Mouse (Mus musculus) stomach, embryonic 14.5 days (tissue): Measurements from ENCODE around the gene Arrdc5. TPM values are rescaled to one million over a fixed set of nuclear protein-coding genes. Genes with fewer than 3 reads are reported as not detected.

ENCODE experiments used
- ATAC-seq: fragments of 200-750 bp; cut with Nextera tagmentation; 2 replicates; pipeline ENCODE4 v1.8.0; 2017; ENCODE audit warnings: low read depth, moderate TSS enrichment; ENCODE audit not compliant: insufficient number of reproducible peaks, insufficient read depth, low FRiP score
- H3K27ac ChIP-seq: fragments of 300-500 bp; sonication (generic); 2 replicates; pipeline ENCODE4 v1.5.1; 2014; ENCODE audit warnings: mild to moderate bottlenecking, low read length, moderate library complexity, mixed read lengths
- H3K27me3 ChIP-seq: fragments of 300-500 bp; sonication (generic); 2 replicates; pipeline ENCODE4 v1.6.1; 2014; ENCODE audit warnings: low read length, control low read depth, mixed read lengths; ENCODE audit not compliant: control insufficient read depth, insufficient read depth
- H3K36me3 ChIP-seq: fragments of 300-500 bp; sonication (generic); 2 replicates; pipeline ENCODE4 v1.6.1; 2014; ENCODE audit warnings: mild to moderate bottlenecking, control low read depth, low read length, moderate library complexity, mixed read lengths; ENCODE audit not compliant: control insufficient read depth, insufficient read depth
- H3K4me1 ChIP-seq: fragments of 300-500 bp; sonication (generic); 2 replicates; pipeline ENCODE4 v1.6.1; 2014; ENCODE audit warnings: low read length, control low read depth, mixed read lengths; ENCODE audit not compliant: control insufficient read depth, insufficient read depth
- H3K4me2 ChIP-seq: fragments of 300-500 bp; sonication (generic); replicated peaks from 2 replicates; pipeline ENCODE4 v1.6.1; 2014; ENCODE audit warnings: low read depth, low read length, control low read depth
- H3K4me3 ChIP-seq: fragments of 300-500 bp; sonication (generic); 2 replicates; pipeline ENCODE4 v1.5.1; 2014; ENCODE audit warnings: low read depth, low read length, control low read depth
- H3K9ac ChIP-seq: fragments of 300-500 bp; sonication (generic); replicated peaks from 2 replicates; pipeline ENCODE4 v1.6.1; 2014; ENCODE audit warnings: low read depth, mild to moderate bottlenecking, control low read depth, low read length, moderate library complexity, mixed read lengths
- H3K9me3 ChIP-seq: fragments of 300-500 bp; sonication (generic); 2 replicates; pipeline ENCODE4 v1.6.1; 2016; ENCODE audit warnings: low read depth, low read length, control low read depth; ENCODE audit not compliant: control insufficient read depth
- WGBS: fragments of 180-500 bp; shearing (Covaris S2); extraction: QIAGEN DNeasy Blood & Tissue Kit; methylation state at CpG from one replicate; pipeline ENCODE4 v1.1.7; 2014; 5-methylcytosine and 5-hydroxymethylcytosine counted together
- polyA plus RNA-seq: library from polyadenylated mRNA; unstranded; fragments of >200 nt; fragmentation: Nextera tagmentation; extraction: Ambion mirVana; gene quantifications from 2 replicates; pipeline ENCODE4 v1.2.1, GENCODE M21; 2014

Gene Arrdc5
- polyA plus RNA-seq, 1 experiment from 2014 or later: not detected

GRCm38 (mm10) chr17:56251136-56251829 lies 48.8 kb downstream of the Arrdc5 start:
- Histone ChIP-seq H3K9me3 (no peaks in the 10 kb centered on the region), H3K4me1 (no peaks in the 10 kb centered on the region), H3K4me2 (no peak overlapping the region), H3K27ac (peak overlapping the region; percentile 13; the same call in 1 of the 2 replicates), H3K4me3 (no peak overlapping the region), H3K36me3 (no peaks in the 10 kb centered on the region), H3K27me3 (no peaks in the 10 kb centered on the region), H3K9ac (no peak overlapping the region)
- WGBS: 19% methylated on average over 6 of the region's 6 CpGs
- no peak for ATAC-seq

GRCm38 (mm10) chr17:56245608-56246007 lies 54.5 kb downstream of the Arrdc5 start:
- Histone ChIP-seq H3K4me1 (no peaks in the 10 kb centered on the region), H3K27me3 (no peaks in the 10 kb centered on the region), H3K9ac (no peak overlapping the region), H3K4me3 (no peak overlapping the region), H3K9me3 (no peaks in the 10 kb centered on the region), H3K4me2 (no peak overlapping the region), H3K27ac (no peak overlapping the region), H3K36me3 (no peaks in the 10 kb centered on the region)
- ATAC-seq: no peak
- WGBS: 56% methylated on average over 7 of the region's 7 CpGs

Other genes with a start within 250 kb of the Arrdc5 start
- gene Ubxn6, start 225.3 kb downstream of the Arrdc5 start, polyA plus RNA-seq: 41.5 and 41.9 TPM in 2 replicates
- 94.8 and 96.5 TPM in 2 replicates for gene Hdgfl2, start 220.7 kb downstream of the Arrdc5 start, polyA plus RNA-seq
- gene Plin4, start 190.5 kb downstream of the Arrdc5 start, polyA plus RNA-seq: 0.15 and 0.27 TPM in 2 replicates
- 0.53 and 0.64 TPM in 2 replicates for gene Plin5, start 182.7 kb downstream of the Arrdc5 start, polyA plus RNA-seq
- gene Lrg1, start 178.3 kb downstream of the Arrdc5 start, polyA plus RNA-seq: 0.18 TPM in 1 of 2 replicates, not detected in the other
- gene Sema6b, start 159.9 kb downstream of the Arrdc5 start, polyA plus RNA-seq: 1.1 and 1.3 TPM in 2 replicates
- gene Tnfaip8l1, start 137.8 kb downstream of the Arrdc5 start, polyA plus RNA-seq: 13.3 and 13.7 TPM in 2 replicates
- 94.7 and 96.3 TPM in 2 replicates for gene Mydgf, start 116.4 kb downstream of the Arrdc5 start, polyA plus RNA-seq
- 30.2 and 30.5 TPM in 2 replicates for gene Dpp9, start 81.4 kb downstream of the Arrdc5 start, polyA plus RNA-seq
- gene Fem1a, start 43.5 kb downstream of the Arrdc5 start, polyA plus RNA-seq: 13.4 and 13.5 TPM in 2 replicates
- gene Ticam1, start 23.5 kb downstream of the Arrdc5 start, polyA plus RNA-seq: 7.0 and 8.1 TPM in 2 replicates
- 70.1 and 76.6 TPM in 2 replicates for gene Plin3, start 7.4 kb downstream of the Arrdc5 start, polyA plus RNA-seq
- gene Uhrf1, start 3.0 kb upstream of the Arrdc5 start, polyA plus RNA-seq: 77.6 and 85.2 TPM in 2 replicates
- gene Kdm4b, start 25.8 kb upstream of the Arrdc5 start, polyA plus RNA-seq: 28.9 and 34.9 TPM in 2 replicates
- 111 and 115 TPM in 2 replicates for gene Ptprs, start 176.2 kb upstream of the Arrdc5 start, polyA plus RNA-seq
- not detected in 2 replicates for gene Znrf4, start 212.1 kb upstream of the Arrdc5 start, polyA plus RNA-seq